Mouse (Mus musculus): Measurements from ENCODE around the gene Tars2.
"Not testable (repeated sequence)": the region's sequence is repeated elsewhere in the genome, so short reads cannot be mapped to it uniquely, and the experiment has no call there.

Tars2 gene

DNA sequence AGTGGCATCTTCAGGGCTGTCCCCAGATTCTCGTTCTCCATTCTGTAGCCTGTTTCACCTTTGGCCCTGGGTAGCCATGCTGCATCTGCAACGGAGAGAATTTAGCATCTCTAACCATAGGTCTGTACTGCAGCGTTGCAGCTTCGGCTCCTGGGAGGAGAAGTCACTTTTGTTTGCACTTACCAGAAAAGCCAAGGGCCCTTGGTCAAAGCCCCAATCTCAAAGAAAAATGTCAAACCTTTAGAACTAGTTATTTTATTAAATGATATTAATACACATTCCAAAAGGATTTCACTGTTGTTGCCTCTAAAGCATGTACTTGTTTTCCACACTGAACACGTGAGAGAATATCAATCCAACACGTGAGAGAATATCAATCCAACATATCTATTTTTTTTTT, at the start of gene Tars2:
TSS of gene Tars2 (minus strand) at position 101 of the 400 bp plus-strand sequence.
- DNase-seq (ENCODE audit: low read depth): no peak

DNA sequence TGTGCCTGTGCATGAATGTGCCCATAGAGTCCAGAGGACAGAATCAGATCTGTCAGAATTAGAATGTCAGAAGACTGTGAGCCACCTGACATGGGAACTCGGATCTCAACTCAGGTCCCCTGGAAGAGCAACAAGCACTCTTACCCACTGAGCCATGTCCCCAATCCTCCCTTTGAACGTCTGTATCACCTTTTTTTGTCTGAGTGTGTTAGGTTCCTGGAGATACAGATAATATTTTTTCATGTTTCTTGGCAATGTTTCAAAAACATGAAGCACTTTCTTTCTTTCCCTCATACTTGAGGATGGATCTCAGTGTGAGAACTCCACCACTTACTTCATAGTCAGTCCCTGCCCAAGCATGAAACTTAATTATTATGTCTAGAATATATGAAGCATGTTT, 48.4 kb upstream of the Tars2 start:
- no peak for DNase-seq (ENCODE audit: low read depth)

DNA sequence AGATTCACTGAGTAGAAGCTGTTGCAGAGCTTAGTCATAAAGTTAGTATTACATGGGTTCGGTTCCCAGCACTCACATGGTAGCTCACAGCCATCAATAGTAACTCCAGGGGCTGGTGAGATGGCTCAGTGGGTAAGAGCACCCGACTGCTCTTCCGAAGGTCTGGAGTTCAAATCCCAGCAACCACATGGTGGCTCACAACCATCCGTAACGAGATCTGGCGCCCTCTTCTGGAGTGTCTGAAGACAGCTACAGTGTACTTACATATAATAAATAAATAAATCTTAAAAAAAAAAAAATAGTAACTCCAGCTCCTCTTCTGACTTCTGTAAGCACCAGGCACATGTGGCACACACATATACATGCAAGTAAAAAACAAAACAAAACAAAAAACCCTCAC, 47.6 kb upstream of the Tars2 start:
- not testable (repeated sequence) for DNase-seq (ENCODE audit: low read depth)

DNA sequence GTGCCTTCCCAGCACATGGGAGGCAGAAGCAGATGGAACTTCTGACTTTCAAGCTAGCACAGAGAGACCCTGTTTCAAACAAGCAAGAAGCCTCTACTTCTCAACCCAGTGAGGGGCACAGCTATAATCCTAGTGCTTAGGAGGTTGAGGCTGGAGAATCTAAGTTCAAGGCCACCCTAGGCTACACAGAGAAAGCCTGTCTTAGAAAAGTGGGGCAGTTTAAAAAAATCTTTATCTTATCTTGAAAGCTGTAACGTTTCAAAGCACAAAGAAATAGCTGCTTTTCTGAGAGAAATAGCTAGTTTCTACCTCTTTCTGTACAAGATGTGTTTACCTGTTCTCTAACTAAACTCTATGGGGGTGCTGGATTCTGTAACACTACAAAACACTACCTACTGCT, 46.7 kb upstream of the Tars2 start:
- no peak for DNase-seq (ENCODE audit: low read depth)

DNA sequence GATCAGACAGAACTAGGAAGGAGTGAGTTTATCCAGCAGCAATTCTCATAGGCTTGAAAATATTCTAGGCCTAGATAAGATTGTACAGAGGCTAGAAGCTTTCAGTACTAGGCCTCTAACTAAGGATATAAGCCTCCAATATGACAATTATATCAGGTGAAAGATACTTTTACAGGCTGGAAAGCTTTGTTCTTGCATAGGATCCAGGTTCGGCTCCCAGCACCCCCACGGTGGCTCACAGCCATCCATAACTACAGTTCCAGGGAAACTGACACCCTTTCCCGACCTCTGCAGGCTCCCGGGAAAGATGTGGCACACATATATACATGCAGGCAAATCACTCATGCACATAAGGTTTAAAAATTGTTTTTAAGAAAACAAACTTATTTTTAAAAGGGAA, 43.8 kb upstream of the Tars2 start:
- no peak for DNase-seq (ENCODE audit: low read depth)

DNA sequence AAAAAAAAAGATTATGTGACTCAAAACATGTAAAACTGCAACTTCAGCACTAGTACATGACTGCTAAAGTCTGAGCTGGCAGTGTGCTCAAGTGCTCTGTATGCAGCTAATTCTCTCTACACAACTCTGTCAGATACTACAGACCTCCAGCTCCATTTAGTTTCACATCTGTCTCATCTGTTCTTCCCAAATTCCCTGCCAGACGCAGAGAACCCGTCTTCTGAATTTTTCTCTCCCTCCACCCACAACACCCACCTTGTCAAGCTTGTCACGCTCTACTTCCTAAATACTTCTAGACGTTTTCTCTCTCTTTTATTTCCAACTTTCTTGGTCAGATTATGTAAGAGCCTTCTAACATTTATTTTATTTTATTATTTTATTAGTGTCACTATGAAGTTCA, 38.8 kb upstream of the Tars2 start:
- no peak for DNase-seq (ENCODE audit: low read depth)

DNA sequence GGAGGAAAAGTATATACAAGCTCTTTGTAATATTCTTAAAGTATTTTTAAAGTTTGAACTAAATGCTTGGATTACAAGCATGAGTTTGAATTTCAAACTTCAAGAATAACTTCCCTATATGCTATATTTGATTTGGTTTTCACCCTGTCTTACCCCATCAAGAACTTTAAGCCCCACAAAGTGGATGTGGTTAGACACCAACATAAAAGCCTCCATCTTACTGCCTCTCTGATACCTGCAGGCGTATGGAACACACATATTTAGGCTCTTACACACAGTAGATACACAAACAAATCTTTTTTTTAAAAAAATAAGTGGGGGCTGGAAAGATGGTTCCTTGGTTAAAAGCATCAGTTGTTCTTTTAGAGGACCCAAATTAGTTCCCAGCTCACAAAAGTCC, 34.3 kb upstream of the Tars2 start:
- no peak for DNase-seq (ENCODE audit: low read depth)

DNA sequence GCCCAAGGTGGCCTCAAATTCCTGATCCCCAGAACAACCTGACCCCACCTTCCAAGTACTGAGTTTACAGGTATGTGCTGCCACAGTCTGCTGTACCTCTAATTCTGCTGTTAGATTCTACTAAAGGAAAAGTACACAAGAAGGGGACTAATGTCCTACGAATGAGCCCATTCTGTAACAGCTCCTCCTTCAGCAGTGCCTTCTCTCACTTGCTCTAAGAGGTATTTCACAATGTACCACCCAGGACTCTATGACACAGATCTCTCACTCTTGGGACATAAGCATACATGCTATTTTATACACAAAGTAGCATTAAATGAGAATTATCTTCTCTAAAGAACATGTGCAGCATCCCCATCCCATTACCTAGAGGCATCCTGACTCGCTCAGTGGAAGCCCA, 33.7 kb upstream of the Tars2 start:
- no peak for DNase-seq (ENCODE audit: low read depth)

DNA sequence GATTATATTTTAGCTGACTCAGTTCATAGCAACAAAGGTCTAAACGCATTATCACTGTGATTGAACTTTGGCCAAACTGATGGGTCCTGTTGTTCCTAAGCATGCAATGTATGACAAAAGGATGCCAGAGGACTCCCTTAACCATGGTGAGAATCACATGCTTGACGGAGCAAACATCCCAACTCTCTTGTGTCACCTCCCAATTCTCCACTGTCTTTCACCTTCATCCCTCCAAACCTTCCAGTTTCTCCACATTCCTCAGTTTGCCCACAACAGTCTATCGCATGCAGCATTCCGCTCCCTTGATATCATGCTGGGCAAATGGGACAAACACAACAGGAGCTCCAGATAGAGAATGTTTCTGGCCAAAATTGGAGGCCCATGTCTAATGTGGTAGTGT, 25.5 kb upstream of the Tars2 start:
- DNase-seq (ENCODE audit: low read depth): no peak

DNA sequence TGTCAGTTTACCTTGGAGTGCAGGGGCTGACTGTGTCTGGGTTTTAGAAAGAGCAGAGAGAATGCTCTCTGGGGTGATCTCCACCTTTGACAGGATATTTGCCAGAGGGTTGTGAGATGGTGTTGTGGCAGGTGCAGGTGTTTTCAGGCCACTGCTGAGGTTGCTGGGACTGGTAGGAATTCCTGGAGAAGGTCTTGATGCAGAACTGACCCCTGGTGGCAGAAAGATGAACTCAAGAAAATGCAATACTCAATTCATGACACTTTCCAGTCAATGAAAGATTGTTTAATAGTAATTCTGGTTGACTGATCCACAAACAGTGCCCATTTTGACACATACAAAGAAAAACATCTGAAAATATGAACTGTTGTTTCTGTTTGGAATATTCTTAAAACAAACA, 12.0 kb upstream of the Tars2 start:
- no peak for DNase-seq (ENCODE audit: low read depth)

DNA sequence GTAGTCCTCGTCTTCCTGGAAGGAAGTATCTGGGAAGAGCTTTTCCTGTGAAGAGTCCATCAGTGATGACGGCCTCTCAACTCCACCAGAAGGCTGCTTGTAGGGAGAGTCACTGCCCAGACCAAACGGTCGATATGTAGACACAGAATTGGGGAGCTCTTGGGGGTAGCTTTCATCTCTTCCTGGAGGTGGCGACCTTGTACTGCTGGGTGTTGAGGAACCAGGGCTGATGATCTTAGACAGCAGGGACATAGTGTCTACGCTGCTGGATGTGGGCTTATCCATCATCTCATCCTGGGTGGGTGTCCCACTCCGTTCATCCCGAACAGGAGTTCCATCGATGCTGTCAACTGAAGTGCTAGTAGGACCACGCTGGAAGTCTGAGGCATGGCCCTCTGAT, 5.5 kb upstream of the Tars2 start:
- DNase-seq (ENCODE audit: low read depth): no peak

DNA sequence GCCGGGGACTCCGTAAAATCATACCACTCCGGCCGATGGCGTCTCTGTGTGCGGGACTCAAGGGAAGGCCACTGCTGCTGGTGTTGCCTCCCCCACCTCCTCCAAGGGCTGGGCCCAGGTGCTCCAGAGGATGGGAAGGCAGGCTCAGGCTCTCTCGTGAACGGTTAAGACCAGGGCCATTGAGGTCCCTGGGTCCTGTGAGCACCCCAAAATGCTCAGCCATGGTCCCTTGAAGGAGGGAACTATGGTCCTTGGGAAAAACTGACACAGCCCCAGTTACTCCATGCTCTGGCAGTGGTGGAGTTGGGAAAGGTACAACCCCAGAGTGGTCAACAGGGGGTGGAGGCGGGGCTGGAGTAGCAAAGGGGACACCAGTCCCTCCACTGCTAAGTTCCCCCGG, 3.8 kb upstream of the Tars2 start:
- no peak for DNase-seq (ENCODE audit: low read depth)

DNA sequence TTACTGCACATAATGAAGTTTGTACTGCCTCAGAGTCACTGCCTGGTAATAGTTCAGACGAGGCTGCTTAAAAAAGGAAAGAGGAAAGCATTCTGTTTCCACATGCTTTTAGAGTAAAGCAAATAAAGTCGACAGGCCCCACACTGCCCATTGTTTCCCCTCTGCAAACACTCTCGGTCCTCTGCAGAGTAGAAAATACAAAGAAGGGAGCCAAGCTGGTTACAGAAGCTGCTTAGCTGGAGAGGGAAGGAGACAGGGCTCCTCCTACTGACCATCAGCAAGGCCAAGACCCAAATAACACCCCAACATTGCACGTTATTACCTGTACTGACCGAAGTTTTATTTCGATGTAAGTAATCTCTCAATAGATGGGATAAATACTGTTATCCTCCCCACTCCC, 3.0 kb upstream of the Tars2 start:
- no peak for DNase-seq (ENCODE audit: low read depth)

DNA sequence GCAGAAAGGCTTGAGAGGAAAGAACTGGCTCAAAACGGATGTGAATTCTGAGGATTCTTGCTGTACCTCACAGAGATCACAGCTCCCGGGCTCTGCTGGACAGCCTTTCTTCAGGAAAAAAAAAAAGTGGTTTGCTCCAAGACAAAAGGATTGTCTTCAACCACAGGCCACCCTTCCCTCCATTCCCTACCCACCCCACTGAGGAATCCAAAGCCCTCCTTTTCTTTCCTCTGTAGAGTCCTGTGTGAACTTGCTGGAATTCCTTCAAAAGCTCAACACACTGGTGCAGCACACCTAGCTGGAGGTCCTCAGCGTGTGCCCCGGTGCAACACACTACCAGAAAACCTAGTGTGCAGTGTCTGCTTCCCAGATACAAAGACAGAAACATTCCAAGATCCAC, 1.8 kb upstream of the Tars2 start:
- no peak for DNase-seq (ENCODE audit: low read depth)

DNA sequence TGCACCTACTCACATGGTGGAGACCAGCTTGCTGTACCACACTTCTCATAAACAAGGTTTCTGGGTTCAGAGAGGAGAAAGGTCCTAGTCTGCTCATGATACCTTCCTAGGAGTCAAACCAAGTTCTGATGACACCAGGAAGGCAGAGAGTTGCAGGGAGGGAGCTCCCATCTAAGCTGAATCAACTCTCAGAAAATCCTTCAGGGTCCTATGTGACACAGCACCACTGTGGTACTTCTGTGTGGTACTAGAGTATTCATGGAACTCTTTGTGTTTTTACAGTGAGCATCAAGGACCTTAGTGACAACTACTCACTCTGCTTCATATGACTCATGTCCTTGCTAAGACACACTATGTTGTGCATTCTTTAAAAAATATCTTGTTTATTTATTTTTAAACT, 650 bp upstream of the Tars2 start:
- no peak for DNase-seq (ENCODE audit: low read depth)

DNA sequence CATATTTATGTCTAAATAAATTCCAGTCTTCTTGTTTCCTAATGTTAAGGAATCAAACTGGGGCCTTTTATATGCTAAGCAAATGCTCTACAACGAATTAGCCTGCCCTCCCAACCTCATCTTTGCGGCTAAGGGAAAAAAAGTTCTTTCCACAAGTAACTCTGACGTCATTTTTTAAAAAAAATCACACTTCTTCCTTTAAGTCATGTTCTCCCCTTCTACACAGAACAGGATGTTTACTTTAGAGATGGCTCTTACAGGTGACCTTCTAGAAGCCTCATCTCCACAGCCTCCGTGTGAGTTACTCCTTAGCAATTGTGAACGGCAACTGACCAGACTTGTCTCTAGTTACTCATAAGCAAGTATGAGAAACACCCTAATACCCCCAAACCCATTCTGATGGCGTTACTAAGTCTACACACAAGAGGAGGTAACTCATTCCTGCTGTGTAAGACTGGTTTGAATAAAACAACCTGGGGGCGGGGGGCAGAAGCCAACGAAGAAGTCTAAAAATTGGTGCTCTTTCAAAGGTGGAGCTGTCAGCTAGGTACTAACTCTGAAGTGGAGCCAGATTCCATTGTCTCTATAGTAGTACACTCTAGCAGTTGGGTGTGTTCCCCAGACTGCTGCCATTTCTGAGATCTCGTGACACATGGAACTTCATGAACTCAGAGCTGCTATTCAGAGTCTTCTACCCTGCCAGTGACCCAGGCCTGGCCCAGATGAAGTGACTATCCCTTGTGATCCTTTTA, 1.4 kb downstream of the Tars2 start:
- no peak for DNase-seq (ENCODE audit: low read depth)

DNA sequence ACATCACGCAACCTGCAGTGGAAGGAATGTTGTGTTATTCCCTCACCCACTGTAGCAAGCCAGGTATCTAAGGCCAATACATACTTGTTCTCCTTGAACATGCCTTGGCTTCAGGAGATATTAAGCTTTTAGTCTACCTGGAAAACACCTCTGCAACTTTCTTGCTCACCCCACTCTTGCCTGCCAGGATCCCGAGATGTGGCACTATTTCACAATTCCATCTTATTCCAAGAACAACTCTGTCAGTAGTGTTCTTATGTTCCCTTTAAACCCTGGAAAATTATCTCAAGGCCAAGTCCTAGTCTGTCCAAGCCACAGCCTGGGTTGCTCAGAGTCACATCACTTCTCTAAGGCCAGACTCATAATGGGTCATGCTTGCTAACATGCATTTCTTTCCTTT, 3.2 kb downstream of the Tars2 start:
- no peak for DNase-seq (ENCODE audit: low read depth)

DNA sequence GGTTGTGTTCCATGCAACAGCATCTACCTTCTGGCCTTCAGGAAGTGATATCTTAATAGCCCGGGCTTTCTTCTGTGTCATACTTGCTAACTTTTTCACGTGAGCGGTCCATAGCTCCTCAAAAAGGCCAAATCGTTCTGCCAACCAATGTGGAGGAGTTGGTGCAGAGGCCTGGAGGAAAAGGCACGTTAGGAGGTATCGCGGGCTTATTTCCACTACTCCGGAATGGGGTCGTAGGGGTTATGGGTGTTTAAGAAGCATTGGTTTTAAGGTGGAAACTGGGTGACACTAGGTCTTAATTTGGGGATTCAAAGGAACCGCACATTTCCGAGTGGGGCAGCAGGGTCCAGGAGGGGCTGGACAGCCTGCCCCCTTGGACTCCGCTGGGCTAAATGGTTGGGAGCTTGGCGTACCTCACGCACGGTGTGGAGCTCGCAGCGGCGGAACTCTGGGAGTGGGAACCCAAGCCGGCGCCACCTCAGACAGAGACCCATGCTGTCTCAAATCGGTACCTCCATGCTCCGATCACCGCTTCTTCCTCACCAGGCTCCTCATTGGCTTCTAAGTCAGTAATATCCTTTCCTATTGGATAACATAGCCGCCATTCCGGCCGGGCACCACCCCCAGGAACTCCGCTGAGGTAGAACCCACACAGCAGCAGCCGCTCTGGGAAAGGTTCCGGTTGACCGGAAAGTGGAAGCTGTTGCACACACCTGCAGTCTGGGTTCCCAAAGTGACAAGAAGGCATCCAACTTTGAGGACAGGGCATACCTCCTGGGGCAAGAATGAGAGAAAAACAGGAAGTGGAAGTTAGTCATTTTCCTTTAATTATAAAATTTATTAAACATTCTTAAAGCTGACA, 5.4 kb downstream of the Tars2 start:
- peak; percentile 91 for DNase-seq (ENCODE audit: low read depth)

DNA sequence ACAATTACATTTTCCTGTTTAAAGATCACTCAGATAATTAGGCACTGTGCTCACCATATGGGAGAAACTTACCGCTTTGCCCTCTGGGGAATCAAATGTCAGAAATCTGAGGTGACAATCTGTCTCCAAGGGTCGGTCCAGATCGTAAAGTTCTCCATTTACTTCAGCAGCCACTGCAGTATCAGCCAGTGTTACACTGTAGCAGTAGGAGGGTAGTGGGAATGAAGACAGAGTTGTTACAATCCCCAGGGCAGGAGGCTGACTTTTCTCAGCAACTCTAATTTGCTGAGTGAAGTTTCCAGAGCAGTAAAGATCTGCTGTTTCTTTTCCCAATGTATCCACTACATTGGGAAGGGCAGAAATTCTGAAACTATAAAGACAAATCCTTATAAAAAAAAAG, 7.1 kb downstream of the Tars2 start:
- no peak for DNase-seq (ENCODE audit: low read depth)

DNA sequence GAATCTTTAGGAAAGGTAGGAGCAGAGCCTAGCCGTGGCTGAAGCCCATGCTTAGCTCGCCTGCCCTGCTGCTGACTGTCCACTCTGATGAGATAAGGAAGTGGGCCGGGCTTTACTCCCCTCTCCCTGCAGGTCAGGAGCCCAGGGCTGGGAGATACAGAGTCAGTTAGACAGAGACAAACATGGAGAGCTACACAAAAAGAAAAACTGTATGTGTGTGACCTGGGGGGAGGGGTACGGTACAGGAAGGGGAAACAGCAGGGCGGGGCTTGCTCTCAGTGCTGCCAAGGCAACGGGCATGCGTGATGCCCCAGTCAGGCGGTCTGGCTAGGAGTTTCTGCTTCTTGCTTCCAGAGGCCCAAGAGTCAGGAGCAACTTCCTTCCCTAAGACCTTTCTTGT, 19.6 kb downstream of the Tars2 start:
- no peak for DNase-seq (ENCODE audit: low read depth)

DNA sequence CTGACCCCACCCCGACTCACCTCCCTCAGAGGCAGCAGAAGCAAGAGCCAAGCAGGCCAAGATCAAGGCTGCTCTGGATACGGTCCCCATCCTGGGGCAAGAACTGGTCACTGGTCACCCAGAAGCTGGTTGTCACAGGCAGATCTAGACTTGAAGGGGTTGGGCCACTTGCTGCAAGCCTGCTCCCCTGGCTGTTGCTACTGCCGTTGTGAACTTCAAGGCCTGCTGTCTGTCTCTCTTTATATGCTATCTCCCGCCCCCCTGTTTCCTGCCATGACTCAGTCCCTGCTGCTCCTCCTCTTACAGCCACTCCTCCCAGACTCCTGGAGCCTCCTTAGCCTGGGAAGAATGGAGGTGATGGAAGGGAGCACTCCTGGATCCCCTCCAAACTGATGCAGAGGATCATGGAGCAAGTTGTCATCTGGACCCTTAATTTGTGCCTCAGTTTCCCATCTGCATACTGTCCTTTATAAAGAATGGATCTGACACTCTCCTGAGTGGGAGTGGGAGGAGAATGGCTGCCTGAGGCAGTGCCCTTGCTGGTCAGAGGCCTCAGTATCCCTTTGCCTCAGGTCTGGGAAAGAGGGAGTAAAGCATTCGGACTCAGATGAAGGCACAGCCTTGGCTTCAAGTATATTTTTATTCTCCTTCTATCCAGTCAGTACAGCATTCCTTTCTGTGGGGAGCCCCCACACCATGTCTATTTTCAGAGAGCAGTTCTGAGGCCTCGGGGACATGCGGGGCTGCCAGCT, 20.5 kb downstream of the Tars2 start, which contains the start of gene Ecm1:
TSS of gene Ecm1 (minus strand) at position 217 of the 752 bp plus-strand sequence.
- no peak for DNase-seq (ENCODE audit: low read depth)

DNA sequence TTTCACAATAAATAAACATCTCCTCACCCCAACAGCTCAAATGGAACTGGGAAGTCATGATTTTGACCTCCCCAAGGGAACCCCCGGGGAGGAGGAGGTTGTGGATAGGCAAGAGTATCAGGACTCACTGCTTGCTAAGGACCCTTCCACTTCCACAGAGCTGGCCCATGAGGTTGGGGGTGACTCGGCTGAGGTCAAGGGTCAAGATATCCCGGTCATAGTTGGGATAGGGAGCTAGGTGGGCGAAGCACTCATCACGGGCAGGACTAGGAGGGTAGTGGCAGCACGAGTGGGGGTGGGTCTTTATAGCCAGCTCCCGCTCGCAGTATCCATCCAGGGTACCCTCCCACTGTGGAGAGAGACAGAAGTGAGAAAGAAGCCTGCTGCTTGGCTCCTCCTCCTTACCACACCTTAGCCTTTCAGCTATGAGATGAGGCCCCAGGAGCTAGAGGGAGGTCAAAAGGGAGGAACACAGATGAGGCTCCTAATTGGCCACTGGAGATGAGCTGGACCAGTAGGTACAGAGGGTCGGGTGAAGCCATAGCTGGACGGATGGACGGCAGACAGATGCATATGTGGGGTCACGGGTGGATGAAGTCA, 24.8 kb downstream of the Tars2 start:
- DNase-seq (ENCODE audit: low read depth): no peak
